Mouse (Mus musculus) midbrain, embryonic 16.5 days (tissue): ENCODE results near the gene Kcnh7. TPM values are rescaled to one million over a fixed set of nuclear protein-coding genes. Genes with fewer than 3 reads are reported as not detected.

Experiments
- ATAC-seq: fragments of 200-750 bp; cut with Nextera tagmentation; 2 replicates; pipeline ENCODE4 v1.8.0; 2017; ENCODE audit warnings: moderate TSS enrichment
- H3K27ac ChIP-seq: fragments of 300-500 bp; sonication (generic); 2 replicates; pipeline ENCODE4 v1.5.1; 2014; ENCODE audit warnings: mild to moderate bottlenecking, low read length, mixed read lengths
- H3K27me3 ChIP-seq: fragments of 300-500 bp; sonication (generic); 2 replicates; pipeline ENCODE4 v1.6.1; 2014; ENCODE audit warnings: low read depth, low read length, mixed read lengths; ENCODE audit not compliant: control insufficient read depth, insufficient read depth
- H3K36me3 ChIP-seq: fragments of 300-500 bp; sonication (generic); 2 replicates; pipeline ENCODE4 v1.6.1; 2014; ENCODE audit warnings: mild to moderate bottlenecking, low read length, moderate library complexity, mixed read lengths; ENCODE audit not compliant: control insufficient read depth, insufficient read depth
- H3K4me1 ChIP-seq: fragments of 300-500 bp; sonication (generic); 2 replicates; pipeline ENCODE4 v1.6.1; 2014; ENCODE audit warnings: mild to moderate bottlenecking, low read length, mixed read lengths; ENCODE audit not compliant: control insufficient read depth, insufficient read depth
- H3K4me2 ChIP-seq: fragments of 300-500 bp; sonication (generic); 2 replicates; pipeline ENCODE4 v1.6.1; 2014; ENCODE audit warnings: mild to moderate bottlenecking, low read length, mixed read lengths
- H3K4me3 ChIP-seq: fragments of 300-500 bp; sonication (generic); 2 replicates; pipeline ENCODE4 v1.5.1; 2014; ENCODE audit warnings: low read depth, mild to moderate bottlenecking, low read length, moderate library complexity, mixed read lengths
- H3K9ac ChIP-seq: fragments of 300-500 bp; sonication (generic); 2 replicates; pipeline ENCODE4 v1.6.1; 2014; ENCODE audit warnings: low read depth, low read length, mixed read lengths
- H3K9me3 ChIP-seq: fragments of 300-500 bp; sonication (generic); replicated peaks from 2 replicates; pipeline ENCODE4 v1.6.1; 2014; ENCODE audit warnings: mild to moderate bottlenecking, low read length, mixed read lengths; ENCODE audit not compliant: control insufficient read depth, poor library complexity, severe bottlenecking
- WGBS: fragments of 180-500 bp; shearing (Covaris S2); extraction: QIAGEN DNeasy Blood & Tissue Kit; methylation state at CpG from one replicate; pipeline ENCODE4 v1.1.7; 2014; 5-methylcytosine and 5-hydroxymethylcytosine counted together
- polyA plus RNA-seq: library from polyadenylated mRNA; unstranded; fragments of >200 nt; fragmentation: Nextera tagmentation; extraction: Ambion mirVana; gene quantifications from 2 replicates; pipeline ENCODE4 v1.2.1, GENCODE M21; 2015

The Kcnh7 gene
- polyA plus RNA-seq, 1 experiment from 2014 or later: 9.6 TPM

DNA sequence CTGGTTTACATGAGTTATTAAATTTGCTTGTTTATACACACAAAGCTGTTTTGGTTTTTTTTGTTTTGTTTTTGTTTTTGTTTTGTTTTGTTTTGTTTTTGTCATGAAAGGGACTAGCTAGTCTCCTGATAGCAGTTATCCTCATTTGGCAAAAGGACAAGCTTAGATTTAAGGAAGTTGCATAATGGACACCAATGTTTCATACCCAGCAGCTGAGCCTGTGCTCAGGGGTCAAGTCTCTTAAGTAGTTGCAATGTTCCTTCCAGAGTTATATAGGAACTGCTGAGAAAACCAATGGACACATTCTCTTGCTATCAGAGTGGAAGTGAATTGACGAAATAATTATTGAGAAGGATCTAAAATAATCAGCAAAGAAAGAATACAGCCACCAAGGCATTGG is 528.0 kb downstream of the Kcnh7 start:
- 87% methylated on average over 1 of the region's 1 CpGs for WGBS
- H3K9me3 ChIP-seq: no peaks in the 10 kb centered on the region
- H3K27ac ChIP-seq: no peak overlapping the region
- no peaks in the 10 kb centered on the region for H3K4me1 ChIP-seq
- no peak for ATAC-seq
- H3K4me2 ChIP-seq: no peak overlapping the region
- H3K27me3 ChIP-seq: no peaks in the 10 kb centered on the region
- no peak overlapping the region for H3K4me3 ChIP-seq
- H3K9ac ChIP-seq: no peak overlapping the region
- no peaks in the 10 kb centered on the region for H3K36me3 ChIP-seq

DNA sequence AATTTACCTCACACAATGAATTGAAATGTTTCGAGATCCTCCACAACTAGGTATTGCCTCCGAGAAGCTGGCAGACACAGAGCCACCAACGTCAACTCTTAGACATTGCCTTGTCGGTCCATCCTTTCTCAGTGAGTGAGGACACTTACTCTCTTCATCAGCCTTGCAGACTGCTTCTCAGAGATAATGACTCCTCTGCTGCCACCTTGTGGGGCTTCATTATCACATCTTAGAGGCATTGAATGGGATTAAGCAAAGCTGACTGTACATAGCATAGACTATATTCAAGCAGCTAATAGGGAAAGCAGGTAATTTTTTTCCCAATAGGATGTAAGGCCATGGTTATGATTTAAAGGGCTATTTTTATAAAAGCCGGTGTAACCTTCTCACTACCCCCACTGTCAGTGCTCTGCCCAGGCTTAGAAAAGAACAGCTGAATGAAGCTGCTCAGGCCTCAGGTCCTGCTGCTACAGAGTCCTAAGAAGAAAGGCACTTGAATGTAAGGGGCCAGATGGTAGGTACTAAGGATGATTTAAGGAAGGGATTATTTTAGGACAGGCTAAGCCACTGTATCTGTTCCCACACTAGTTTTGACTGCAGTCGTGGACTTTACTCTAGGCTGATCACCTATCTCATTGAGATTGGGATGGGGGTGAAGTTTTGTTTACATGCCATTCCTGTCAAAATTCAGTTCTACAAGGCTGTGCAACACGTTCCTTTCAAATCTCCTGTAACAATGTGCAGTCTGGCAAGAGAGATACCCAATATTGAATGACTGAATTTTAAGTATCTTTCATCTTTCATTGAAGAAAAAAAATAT is 529.4 kb downstream of the Kcnh7 start:
- ATAC-seq: peak; percentile 92
- Histone ChIP-seq H3K4me3 (no peak overlapping the region), H3K27me3 (no peaks in the 10 kb centered on the region), H3K9me3 (no peaks in the 10 kb centered on the region), H3K27ac (no peak overlapping the region), H3K4me1 (no peaks in the 10 kb centered on the region), H3K9ac (no peak overlapping the region), H3K36me3 (no peaks in the 10 kb centered on the region), H3K4me2 (no peak overlapping the region)
- 48% methylated on average over 7 of the region's 7 CpGs for WGBS

DNA sequence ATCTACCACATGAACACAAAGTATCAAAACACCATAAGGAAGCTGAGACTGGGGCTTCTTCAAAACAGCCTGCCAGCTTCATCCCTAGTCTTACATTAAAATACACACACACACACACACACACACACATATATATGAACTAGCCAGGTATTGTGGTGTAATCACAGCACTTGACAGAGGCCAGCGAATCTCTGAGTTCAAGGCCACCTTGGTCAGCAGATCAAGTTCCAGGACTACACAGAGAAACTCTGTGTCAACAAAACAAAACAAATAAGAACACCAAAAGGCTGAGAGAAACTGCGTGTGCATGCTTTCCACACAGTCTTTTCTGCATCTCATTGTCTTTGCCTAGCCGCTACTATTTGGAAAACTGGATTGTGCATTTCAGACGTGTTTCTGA is 531.6 kb downstream of the Kcnh7 start:
- Histone ChIP-seq H3K4me3 (no peak overlapping the region), H3K4me1 (no peaks in the 10 kb centered on the region), H3K9ac (no peak overlapping the region), H3K27ac (no peak overlapping the region), H3K9me3 (no peaks in the 10 kb centered on the region), H3K36me3 (no peaks in the 10 kb centered on the region), H3K4me2 (no peak overlapping the region), H3K27me3 (no peaks in the 10 kb centered on the region)
- no peak for ATAC-seq
- 82% methylated on average over 4 of the region's 4 CpGs for WGBS

DNA sequence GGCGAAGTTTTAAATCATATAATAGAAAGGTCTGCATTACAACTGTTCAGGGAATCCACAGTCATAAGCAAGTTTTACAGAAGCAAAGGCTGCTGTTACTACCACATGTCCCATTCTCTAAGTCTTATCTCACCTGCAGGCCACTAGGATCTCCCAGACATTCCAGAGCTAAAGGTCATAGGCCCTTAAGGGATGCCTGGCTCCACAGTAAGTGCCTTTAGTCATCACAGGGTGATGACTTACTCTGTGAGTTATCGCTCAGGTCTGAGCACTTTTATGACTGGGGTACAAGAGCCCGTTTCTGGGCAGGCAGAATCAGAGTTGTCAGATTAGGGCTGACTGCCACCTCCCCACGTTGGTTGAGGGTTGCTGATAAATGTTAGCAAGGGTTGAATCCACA is 532.2 kb downstream of the Kcnh7 start:
- no peak for ATAC-seq
- H3K4me2 ChIP-seq: no peak overlapping the region
- no peak overlapping the region for H3K27ac ChIP-seq
- no peaks in the 10 kb centered on the region for H3K9me3 ChIP-seq
- H3K36me3 ChIP-seq: no peaks in the 10 kb centered on the region
- H3K4me1 ChIP-seq: no peaks in the 10 kb centered on the region
- WGBS: 82% methylated on average over 4 of the region's 4 CpGs
- H3K4me3 ChIP-seq: no peak overlapping the region
- H3K9ac ChIP-seq: no peak overlapping the region
- H3K27me3 ChIP-seq: no peaks in the 10 kb centered on the region

DNA sequence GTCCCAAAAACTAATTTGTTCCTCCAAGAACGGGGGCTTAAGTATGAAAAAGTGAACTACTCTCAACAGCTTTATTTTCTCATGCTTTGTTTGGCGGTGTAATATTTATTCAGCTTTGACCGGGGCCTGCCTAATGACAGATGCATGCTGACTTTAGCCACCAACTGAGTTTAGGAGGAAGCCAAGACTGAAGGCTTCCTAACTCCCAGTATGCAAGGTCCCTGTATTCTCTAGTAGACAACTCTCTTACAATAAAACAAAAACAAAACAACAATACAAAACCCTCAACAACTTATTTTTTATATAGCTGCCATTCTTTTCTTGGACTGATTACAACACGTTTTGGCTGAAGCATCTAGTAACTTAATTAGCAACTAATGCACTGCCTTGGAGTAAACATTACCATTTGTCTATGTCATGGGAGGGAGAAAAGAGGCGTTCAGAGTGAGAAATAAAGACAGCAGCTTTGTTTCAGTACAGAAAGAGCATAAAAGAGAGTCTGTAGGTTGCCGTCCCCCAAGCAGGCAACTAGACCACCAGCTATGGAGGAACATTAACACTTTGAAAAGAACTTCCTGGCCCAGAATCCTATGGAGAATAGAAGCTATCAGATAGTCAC is 537.3 kb downstream of the Kcnh7 start:
- H3K4me3 ChIP-seq: peak overlapping the region; percentile 42

DNA sequence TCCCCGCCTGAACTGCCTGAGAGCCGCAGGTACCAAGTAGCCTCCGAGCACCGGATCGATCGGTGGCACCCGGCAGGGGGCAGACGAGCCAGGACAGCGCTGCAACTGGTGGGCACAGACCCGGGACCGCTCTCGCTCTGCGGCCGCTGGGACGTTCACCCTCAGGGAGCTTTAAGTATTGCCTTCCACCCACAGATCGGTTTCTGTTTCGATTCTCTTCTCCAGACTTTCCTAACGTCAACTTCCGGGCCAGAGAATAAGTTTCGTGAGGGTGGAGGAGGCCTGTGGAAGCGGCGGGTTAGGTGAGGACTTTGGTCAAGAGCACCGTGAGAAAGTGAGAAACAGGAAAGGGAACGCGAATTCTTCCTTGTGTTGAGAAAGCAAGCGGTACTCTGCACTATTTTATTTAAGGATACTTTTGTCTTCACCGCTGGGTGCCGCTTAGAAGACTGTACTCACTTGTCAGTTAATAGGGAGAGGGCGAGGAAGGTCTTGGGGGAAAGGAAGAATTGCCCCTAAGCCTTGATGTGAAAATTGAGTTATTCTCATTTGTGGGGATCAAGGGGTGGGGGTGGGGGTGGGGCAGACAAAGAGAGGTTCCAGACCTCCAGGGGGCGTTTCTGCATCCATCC is 538.0 kb downstream of the Kcnh7 start, which contains the start of gene Ifih1:
Gene Ifih1, minus strand, starts transcription at position 242 of the 632 bp plus-strand sequence.
- Histone ChIP-seq H3K4me3 (peak within 1 kb of the TSS; percentile 42), H3K36me3 (no peaks in the 10 kb centered on the region), H3K4me1 (peaks cover 3% of the 10 kb centered on the region; the same call in 1 of the 2 replicates), H3K27ac (no peak within 1 kb of the TSS), H3K27me3 (no peaks in the 10 kb centered on the region; the same call in 1 of the 2 replicates), H3K4me2 (peak within 1 kb of the TSS; percentile 84), H3K9ac (peak within 1 kb of the TSS; percentile 8), H3K9me3 (no peaks in the 10 kb centered on the region)
- WGBS: under 1% methylated on average over 30 of the region's 30 CpGs
- ATAC-seq: peak; percentile 91

More for the DNA sequence above, 537.3 kb downstream of the Kcnh7 start:
- no peaks in the 10 kb centered on the region for H3K9me3 ChIP-seq
- no peak overlapping the region for H3K27ac ChIP-seq
- ATAC-seq: no peak
- H3K36me3 ChIP-seq: no peaks in the 10 kb centered on the region
- H3K4me1 ChIP-seq: peaks cover 3% of the 10 kb centered on the region; the same call in 1 of the 2 replicates
- H3K27me3 ChIP-seq: no peaks in the 10 kb centered on the region; the same call in 1 of the 2 replicates
- no peak overlapping the region for H3K9ac ChIP-seq
- H3K4me2 ChIP-seq: peak overlapping the region; percentile 84
- 14% methylated on average over 6 of the region's 6 CpGs for WGBS

DNA sequence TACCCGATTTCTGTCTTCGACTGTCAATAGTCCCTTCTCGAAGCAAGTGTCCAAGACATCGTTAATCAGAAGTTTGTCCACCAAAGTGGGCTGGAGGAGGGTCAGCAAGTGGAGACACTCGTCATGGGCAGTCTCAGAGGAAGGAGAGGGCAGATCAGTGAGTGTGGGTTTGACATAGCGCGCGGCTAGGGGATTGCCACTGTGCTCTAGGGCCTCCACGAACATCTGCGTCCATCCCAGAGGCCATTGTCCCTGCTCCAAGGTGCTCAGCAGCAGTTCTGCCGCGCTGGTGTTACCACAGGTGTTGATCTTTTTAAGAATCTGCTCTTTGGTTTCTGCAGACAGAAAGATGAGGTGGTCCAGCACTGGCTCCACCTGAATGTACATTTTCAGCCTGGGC is 538.6 kb downstream of the Kcnh7 start:
- peak overlapping the region; percentile 84 for H3K4me2 ChIP-seq
- 44% methylated on average over 12 of the region's 12 CpGs for WGBS
- H3K27me3 ChIP-seq: no peaks in the 10 kb centered on the region; the same call in 1 of the 2 replicates
- no peaks in the 10 kb centered on the region for H3K9me3 ChIP-seq
- peak; percentile 69 for ATAC-seq
- no peak overlapping the region for H3K27ac ChIP-seq
- peak overlapping the region; percentile 42 for H3K4me3 ChIP-seq
- peak overlapping the region; percentile 8 for H3K9ac ChIP-seq
- no peaks in the 10 kb centered on the region for H3K36me3 ChIP-seq
- peaks cover 3% of the 10 kb centered on the region; the same call in 1 of the 2 replicates for H3K4me1 ChIP-seq

DNA sequence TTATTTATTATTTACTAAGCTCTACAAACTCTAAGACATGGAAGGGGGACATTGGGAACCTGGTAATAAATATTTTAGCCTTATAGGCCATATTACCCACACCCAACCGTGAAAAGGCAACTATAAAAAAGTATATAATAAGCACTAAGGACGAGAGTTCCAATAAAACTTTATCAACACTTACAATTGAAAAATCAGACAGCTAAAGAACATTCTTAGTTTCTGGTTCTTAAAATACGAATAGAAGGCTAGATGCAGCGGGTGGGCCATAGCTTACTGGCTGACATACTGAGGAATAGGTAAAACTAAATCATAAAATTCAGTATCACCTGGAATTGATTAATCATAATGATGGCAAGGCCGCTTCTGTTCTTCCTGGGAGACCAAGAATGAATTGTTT is 539.2 kb downstream of the Kcnh7 start:
- no peak overlapping the region for H3K9ac ChIP-seq
- peaks cover 3% of the 10 kb centered on the region; the same call in 1 of the 2 replicates for H3K4me1 ChIP-seq
- H3K4me3 ChIP-seq: no peak overlapping the region
- H3K27me3 ChIP-seq: no peaks in the 10 kb centered on the region; the same call in 1 of the 2 replicates
- H3K4me2 ChIP-seq: no peak overlapping the region
- WGBS: 93% methylated on average over 5 of the region's 5 CpGs
- no peaks in the 10 kb centered on the region for H3K36me3 ChIP-seq
- no peak overlapping the region for H3K27ac ChIP-seq
- H3K9me3 ChIP-seq: no peaks in the 10 kb centered on the region
- ATAC-seq: no peak
